Comparison of ENCODE assay signal across 11 mouse cellular contexts in genomic region chr4:137025570-137025969, GRCm38 (mm10). TPM values are rescaled to one million over a fixed set of nuclear protein-coding genes. Genes with fewer than 3 reads are reported as not detected.
DNase-seq lines count a peak whose midpoint lies in the region; ATAC-seq and TF ChIP-seq lines count a peak whose summit lies in the region.
"Had no signal": no experiment of that assay in that cellular context is flagged by ENCODE, and none has a peak within 500 bp of the region (broad histone marks: within the 10 kb centered on the region; RNA-seq: fewer than 3 reads in every experiment).

No protein-coding gene starts in this region.

- H3K27me3 ChIP-seq in heart, postnatal 0 days (ENCODE audit: control insufficient read depth, insufficient read depth, low read length): no peaks in the 10 kb centered on the region
- no peaks in the 10 kb centered on the region for H3K27me3 ChIP-seq in liver, postnatal 0 days (ENCODE audit: insufficient read depth, low read length)
- H3K27me3 ChIP-seq: neural tube, embryonic 12.5 days had no signal

- 0 out of 2 replicates have a peak, but pooled peaks have one; percentile 36 for ATAC-seq in erythroid progenitor cell, adult 5-6 weeks (replicated peaks; ENCODE audit: low FRiP score, poor library complexity, severe bottlenecking)
- peak; percentile 92 for ATAC-seq in heart, postnatal 0 days (ENCODE audit: insufficient read depth, low read depth)
- ATAC-seq in liver, postnatal 0 days: peak; percentile 23; the same call in 1 of the 2 replicates

- no peaks in the 10 kb centered on the region for H3K9me3 ChIP-seq in heart, postnatal 0 days (replicated peaks; ENCODE audit: control insufficient read depth, low read length)
- no peaks in the 10 kb centered on the region for H3K9me3 ChIP-seq in liver, postnatal 0 days (ENCODE audit: low read length)
- H3K9me3 ChIP-seq: limb, embryonic 10.5 days; neural tube, embryonic 12.5 days had no signal

- H3K36me3 ChIP-seq in heart, postnatal 0 days (replicated peaks; ENCODE audit: control insufficient read depth, insufficient read depth, low read length): no peaks in the 10 kb centered on the region
- no peaks in the 10 kb centered on the region for H3K36me3 ChIP-seq in liver, postnatal 0 days (replicated peaks; ENCODE audit: insufficient read depth, low read length)
- H3K36me3 ChIP-seq: limb, embryonic 10.5 days; neural tube, embryonic 12.5 days had no signal

- H3K4me3 ChIP-seq in heart, postnatal 0 days (ENCODE audit: low read depth, low read length): no peak overlapping the region
- H3K4me3 ChIP-seq in liver, postnatal 0 days (ENCODE audit: low read depth, low read length): no peak overlapping the region
- H3K4me3 ChIP-seq: limb, embryonic 10.5 days; neural tube, embryonic 12.5 days had no signal

- peak; percentile 16 to 29 for DNase-seq in kidney, postnatal 36 days
- DNase-seq in kidney, postnatal 4 days: no peak
- DNase-seq in heart, postnatal 0 days (ENCODE audit: low spot score): peak; percentile 49
- no peak for DNase-seq in liver, postnatal 0 days
- no peak for DNase-seq in urinary bladder, adult 18-20 months (ENCODE audit: low spot score in 2 of 2)
- DNase-seq in embryo, embryonic 11 days: no peak
- DNase-seq: cerebellum, adult 9-10 months; right cerebral cortex, postnatal 25 days had no signal

- H3K4me2 ChIP-seq in heart, postnatal 0 days (ENCODE audit: low read depth, low read length): no peak overlapping the region
- no peak overlapping the region for H3K4me2 ChIP-seq in liver, postnatal 0 days (ENCODE audit: low read depth, low read length)
- H3K4me2 ChIP-seq: neural tube, embryonic 12.5 days had no signal

- TF ChIP-seq CTCF in heart, postnatal 0 days (IDR thresholded peaks at IDR 0.05; ENCODE audit: low read depth): peak; percentile 50
- peak; percentile 43 for TF ChIP-seq CTCF in liver, postnatal 0 days (IDR thresholded peaks at IDR 0.05; ENCODE audit: low read depth)

- peaks cover 15% of the 10 kb centered on the region for H3K4me1 ChIP-seq in heart, postnatal 0 days (ENCODE audit: control insufficient read depth, insufficient read depth)
- H3K4me1 ChIP-seq in liver, postnatal 0 days (ENCODE audit: insufficient read depth): 0 out of 2 replicates have a peak, but pooled peaks cover 2% of the 10 kb centered on the region

- H3K27ac ChIP-seq in heart, postnatal 0 days (ENCODE audit: low read depth): no peak overlapping the region
- H3K27ac ChIP-seq in liver, postnatal 0 days (ENCODE audit: low read depth): no peak overlapping the region
- H3K27ac ChIP-seq: limb, embryonic 10.5 days; neural tube, embryonic 12.5 days had no signal

- no peak overlapping the region for H3K9ac ChIP-seq in heart, postnatal 0 days (replicated peaks; ENCODE audit: low read depth, low read length)
- H3K9ac ChIP-seq in liver, postnatal 0 days (replicated peaks): no peak overlapping the region
- H3K9ac ChIP-seq: neural tube, embryonic 12.5 days had no signal

- WGBS in heart, postnatal 0 days: 29% methylated on average over 6 of the region's 6 CpGs
- 46% methylated on average over 6 of the region's 6 CpGs for WGBS in liver, postnatal 0 days (ENCODE audit: insufficient replicate concordance)

- TF ChIP-seq EP300 in heart, postnatal 0 days (IDR thresholded peaks at IDR 0.05; ENCODE audit: low read depth): no peak
- no peak for TF ChIP-seq EP300 in liver, postnatal 0 days (IDR thresholded peaks at IDR 0.05; ENCODE audit: low read depth)

RNA-seq across cellular contexts. Expression of gene Zbtb40, which starts 23.0 kb away (rescaled TPM):
- 6.1 and 10.5 TPM in 2 replicates for total RNA-seq in erythroid progenitor cell, adult 5-6 weeks (2015; ENCODE audit: low replicate concordance)
- 2.3 and 6.2 TPM in 2 replicates for total RNA-seq in erythroid progenitor cell, adult 5-6 weeks (2017; ENCODE audit: low replicate concordance)
- 6.8 and 11.3 TPM in 2 replicates for total RNA-seq in heart, postnatal 0 days (2014; rRNA removed; ENCODE audit: low replicate concordance)
- 1.1 and 1.3 TPM in 2 replicates for polyA plus RNA-seq in heart, postnatal 0 days (2015; fragmentation: Nextera tagmentation; extraction: Ambion mirVana)
- 0.52 and 0.56 TPM in 2 replicates for polyA plus RNA-seq in liver, postnatal 0 days (2015; fragmentation: Nextera tagmentation; extraction: Ambion mirVana)

Comparison
In these comparisons a context has a peak if more than half of its experiments do, and no peak if none do; other contexts are left out.
1. DNase-seq: peak in kidney, postnatal 36 days (2 of 2) and heart, postnatal 0 days (single experiment); none in kidney, postnatal 4 days (0 of 2), liver, postnatal 0 days (single experiment), urinary bladder, adult 18-20 months (0 of 2) and embryo, embryonic 11 days (single experiment).
2. ATAC-seq: peak in every context shown above with its lines; median percentile 92 in heart, postnatal 0 days; 36 in erythroid progenitor cell, adult 5-6 weeks; 23 in liver, postnatal 0 days.